Mouse (Mus musculus) lung, postnatal 0 days (tissue): ENCODE results near the gene Gm6377.

Experiments used
- CTCF ChIP-seq: IDR thresholded peaks from 2 replicates; pipeline ENCODE4 v1.5.1; 2016; ENCODE audit warnings: antibody characterized with exemption, mild to moderate bottlenecking
- EP300 ChIP-seq: IDR thresholded peaks from 2 replicates; pipeline ENCODE4 v1.6.1; 2016; ENCODE audit warnings: antibody characterized with exemption, mild to moderate bottlenecking, control low read depth

DNA sequence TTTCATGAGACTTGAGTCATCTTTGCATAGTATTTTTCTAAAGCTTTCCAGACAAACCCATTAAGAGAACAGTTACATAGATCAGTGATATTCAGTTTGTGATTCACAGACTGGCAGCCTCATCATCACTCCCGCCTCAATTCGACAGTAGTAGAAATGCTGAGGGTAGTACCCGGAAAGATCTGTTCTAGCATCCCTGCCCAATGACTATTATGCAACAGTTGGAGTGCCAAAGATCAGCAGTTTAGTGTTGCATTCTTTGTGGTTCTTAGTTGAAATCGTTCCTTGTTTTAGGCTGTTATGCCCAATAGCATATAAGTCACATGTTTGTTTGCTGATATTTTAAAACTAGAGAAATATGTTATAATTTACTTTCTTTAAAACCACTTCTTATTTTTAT lies 6.9 kb upstream of the Gm6377 start:
- TF ChIP-seq CTCF (no peak), EP300 (no peak)
